Mouse (Mus musculus) liver, embryonic 14.5 days (tissue): Measurements from ENCODE around the gene Zfp618.

Source experiments
- CTCF ChIP-seq: IDR thresholded peaks from 2 replicates; pipeline ENCODE4 v1.5.1; 2016; ENCODE audit warnings: antibody characterized with exemption, low read depth, control low read depth
- EP300 ChIP-seq: IDR thresholded peaks from 2 replicates; pipeline ENCODE4 v1.6.1; 2016; ENCODE audit warnings: antibody characterized with exemption, low read depth

- TF ChIP-seq CTCF (no peak), EP300 (no peak)
These were observed 71.4 kb downstream of the Zfp618 start for GRCm38 (mm10) chr4:63036790-63037189.
